Mouse (Mus musculus): ENCODE data around the gene Fgfr1op2. TPM values are rescaled to one million over a fixed set of nuclear protein-coding genes. Genes with fewer than 3 reads are reported as not detected.

The Fgfr1op2 gene
- 46.8 and 64.8 TPM in 2 replicates for polyA plus RNA-seq (2012; rRNA removed; ENCODE audit: low replicate concordance)

DNA sequence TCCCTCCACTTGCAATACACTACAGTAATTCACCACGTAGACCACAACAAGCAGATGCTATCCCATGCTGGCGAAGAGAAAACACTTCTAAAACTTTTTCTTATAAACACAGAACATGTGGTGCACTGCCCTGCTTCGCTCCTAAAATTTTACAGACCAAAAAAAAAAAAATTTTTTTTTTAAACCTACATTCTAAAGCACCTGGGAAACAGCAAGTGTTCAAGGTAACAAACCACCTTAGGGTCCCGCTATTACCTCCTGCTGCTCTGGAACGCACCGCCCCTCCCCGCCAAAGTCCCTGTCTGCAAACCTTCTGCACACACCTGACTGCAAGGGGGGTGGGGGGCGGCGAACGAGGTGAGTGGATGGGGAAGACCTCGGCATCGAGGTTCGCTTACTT lies at the start of gene Fgfr1op2:
TSS of gene Fgfr1op2 (plus strand) at position 301 of the 400 bp plus-strand sequence.

DNA sequence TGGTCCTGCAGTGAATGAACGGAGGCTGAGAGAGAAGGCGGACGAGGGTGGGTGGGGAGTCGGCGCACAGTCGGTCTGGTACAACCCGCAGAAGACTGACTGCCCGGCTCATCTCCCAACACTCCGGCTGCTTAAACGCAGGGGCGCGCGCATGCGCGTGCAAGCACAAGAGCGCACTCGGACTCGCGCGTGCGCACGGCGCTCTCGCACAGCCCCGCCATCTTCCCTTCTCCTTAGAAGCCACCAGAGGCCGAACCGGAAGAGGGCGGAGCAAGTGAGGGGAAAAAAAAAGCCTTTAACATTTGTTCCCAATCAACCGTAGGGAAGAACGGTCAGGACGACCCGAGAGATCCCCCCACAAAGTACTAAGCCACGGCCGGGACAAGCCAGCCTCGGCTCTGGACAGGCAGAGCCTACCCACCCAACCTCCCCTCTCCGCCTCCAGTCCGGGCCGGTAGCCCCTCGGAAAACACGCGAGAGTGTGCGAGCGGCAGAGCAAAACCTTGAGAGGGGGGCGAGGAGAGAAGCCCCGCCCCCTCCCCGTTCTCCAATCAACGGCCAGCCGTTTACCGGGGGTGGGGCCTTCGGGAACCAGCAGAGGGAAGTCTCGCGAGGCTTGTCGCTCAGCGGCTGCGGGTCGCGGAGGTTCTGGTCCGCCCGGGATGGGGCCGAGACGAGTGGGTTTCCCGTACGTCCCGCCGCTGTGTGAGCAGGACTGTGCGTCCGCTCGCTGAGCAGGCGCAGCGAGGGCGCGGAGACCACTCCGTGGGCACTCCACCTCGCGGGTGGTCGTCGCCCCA lies 507 bp downstream of the Fgfr1op2 start, which contains the start of gene Ints13:
TSS of gene Ints13 (minus strand) at position 526 of the 800 bp plus-strand sequence.

DNA sequence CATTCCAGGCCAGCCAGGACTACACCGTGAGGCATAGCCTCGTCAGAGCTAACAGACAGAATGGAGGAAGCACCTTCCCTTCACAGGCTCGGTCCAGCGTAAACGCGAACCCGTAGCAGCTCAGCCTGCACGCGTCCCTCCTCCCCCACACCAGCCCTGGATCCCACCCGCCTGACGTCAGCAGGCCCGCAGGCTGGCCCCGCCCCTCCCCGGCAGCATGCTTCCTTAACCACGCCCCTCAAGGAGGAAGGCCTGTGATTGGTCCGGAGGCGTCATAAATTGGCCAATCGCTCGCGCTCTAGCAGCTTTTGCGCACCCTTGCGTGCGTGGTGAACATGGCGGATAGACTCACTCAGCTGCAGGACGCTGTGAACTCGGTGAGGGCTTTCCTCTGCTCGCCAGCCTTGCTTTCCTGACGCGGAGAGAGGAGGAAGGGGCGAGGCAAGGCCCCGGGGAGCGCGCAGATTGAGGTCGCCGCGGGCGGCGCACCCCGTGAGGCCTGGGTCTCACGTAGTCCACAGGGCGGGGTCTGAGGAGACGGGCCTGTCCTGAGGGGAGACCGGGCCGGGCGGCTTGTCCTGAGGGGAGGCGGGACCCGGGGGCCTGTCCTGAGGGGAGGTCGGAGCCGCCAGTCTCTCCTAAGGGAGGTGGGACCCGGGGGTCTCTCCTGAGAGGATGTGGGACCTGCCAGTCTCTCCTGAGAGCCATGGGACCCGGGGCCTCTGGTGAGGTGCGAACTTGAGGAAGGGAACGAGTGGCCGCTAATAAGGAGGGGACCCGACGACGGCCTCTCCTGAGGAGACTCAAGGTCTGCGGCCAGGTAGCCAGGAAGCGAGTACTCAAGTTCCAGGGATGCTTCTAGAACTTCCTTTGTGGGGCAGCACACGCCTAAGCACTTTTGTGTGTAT lies 65.5 kb downstream of the Fgfr1op2 start, which contains the start of the genes Med21 and Tm7sf3:
TSS of gene Med21 (plus strand) at position 272 of the 908 bp plus-strand sequence.
TSS of gene Tm7sf3 (minus strand) at position 549 of the 908 bp plus-strand sequence.

Other genes with a start within 250 kb of the Fgfr1op2 start
- 3.1 and 5.6 TPM in 2 replicates for gene Itpr2, start 75.0 kb upstream of the Fgfr1op2 start, polyA plus RNA-seq (2012; rRNA removed; ENCODE audit: low replicate concordance)
- gene Ints13, start 632 bp downstream of the Fgfr1op2 start, polyA plus RNA-seq (2012; rRNA removed; ENCODE audit: low replicate concordance): 3.1 and 3.2 TPM in 2 replicates
- gene Med21, start 65.3 kb downstream of the Fgfr1op2 start, polyA plus RNA-seq (2012; rRNA removed; ENCODE audit: low replicate concordance): 3.0 and 7.2 TPM in 2 replicates
- 15.8 and 17.2 TPM in 2 replicates for gene Tm7sf3, start 65.6 kb downstream of the Fgfr1op2 start, polyA plus RNA-seq (2012; rRNA removed; ENCODE audit: low replicate concordance)
- gene Stk38l, start 147.8 kb downstream of the Fgfr1op2 start, polyA plus RNA-seq (2012; rRNA removed; ENCODE audit: low replicate concordance): 0.66 and 1.9 TPM in 2 replicates
- gene Arntl2, start 218.9 kb downstream of the Fgfr1op2 start, polyA plus RNA-seq (2012; rRNA removed; ENCODE audit: low replicate concordance): 0.15 and 0.60 TPM in 2 replicates